In genomic region chr1:69746575-69747290, GRCm38 (mm10) we compare ENCODE assay signal across 28 mouse cellular contexts. TPM values are rescaled to one million over a fixed set of nuclear protein-coding genes. Genes with fewer than 3 reads are reported as not detected.
DNase-seq lines count a peak whose midpoint lies in the region; ATAC-seq lines count a peak whose summit lies in the region.
"Had no signal": no experiment of that assay in that cellular context is flagged by ENCODE, and none has a peak within 500 bp of the region (broad histone marks: within the 10 kb centered on the region; RNA-seq: fewer than 3 reads in every experiment).

No protein-coding gene starts in this region.

- peak overlapping the region; percentile 24; the same call in 1 of the 2 replicates for H3K4me2 ChIP-seq in liver, embryonic 16.5 days (ENCODE audit: low read depth, low read length)
- H3K4me2 ChIP-seq: forebrain, embryonic 12.5 days; heart, embryonic 11.5 days; kidney, embryonic 15.5 days; limb, embryonic 13.5 days; lung, embryonic 15.5 days; neural tube, embryonic 13.5 days had no signal

- no peak overlapping the region for H3K4me3 ChIP-seq in liver, embryonic 16.5 days (ENCODE audit: low read depth, low read length)
- H3K4me3 ChIP-seq: forebrain, embryonic 12.5 days; hindbrain, embryonic 10.5 days; kidney, embryonic 15.5 days; limb, embryonic 13.5 days; lung, embryonic 15.5 days; midbrain, embryonic 10.5 days; myocyte; neural tube, embryonic 13.5 days had no signal

- peak; percentile 74 for DNase-seq in MEL-GATA-1-ER (ENCODE audit: extremely low read depth, low read depth)
- DNase-seq in kidney, adult 18-20 months, result no peak
- no peak for DNase-seq in kidney, postnatal 10 days
- no peak for DNase-seq in frontal cortex, postnatal 10 days (ENCODE audit: low spot score in 2 of 2)
- DNase-seq: cerebellum, adult 9-11 months; gastrocnemius, postnatal 10 days; heart, postnatal 10 days; kidney, postnatal 4 days; layer of hippocampus, adult 9-11 months; lung, postnatal 4 days; right cerebral cortex, adult 18-20 months; right cerebral cortex, postnatal 4 days; thymus, postnatal 25 days had no signal

- H3K27ac ChIP-seq in liver, embryonic 16.5 days (ENCODE audit: low read length), result no peak overlapping the region
- H3K27ac ChIP-seq: forebrain, embryonic 12.5 days; hindbrain, embryonic 10.5 days; hindbrain, postnatal 0 days; kidney, embryonic 15.5 days; limb, embryonic 13.5 days; lung, embryonic 15.5 days; midbrain, embryonic 10.5 days; neural tube, embryonic 13.5 days had no signal

- H3K9me3 ChIP-seq in liver, embryonic 16.5 days (replicated peaks; ENCODE audit: control insufficient read depth, low read length), result no peaks in the 10 kb centered on the region
- H3K9me3 ChIP-seq: forebrain, embryonic 12.5 days; hindbrain, embryonic 10.5 days; kidney, embryonic 15.5 days; limb, embryonic 13.5 days; lung, embryonic 15.5 days; midbrain, embryonic 10.5 days; neural tube, embryonic 13.5 days had no signal

- H3K4me1 ChIP-seq in liver, embryonic 16.5 days (ENCODE audit: control insufficient read depth, low read depth, low read length), result peaks cover 10% of the 10 kb centered on the region
- H3K4me1 ChIP-seq: forebrain, embryonic 12.5 days; hindbrain, embryonic 10.5 days; kidney, embryonic 15.5 days; limb, embryonic 13.5 days; lung, embryonic 15.5 days; midbrain, embryonic 10.5 days; neural tube, embryonic 13.5 days had no signal

- peak; percentile 33 for ATAC-seq in CD4-positive, CD25-positive, alpha-beta regulatory T cell, adult 4 months
- ATAC-seq in erythroid progenitor cell, adult 5-6 weeks (replicated peaks; ENCODE audit: low FRiP score, poor library complexity, severe bottlenecking), result peak; percentile 46; the same call in 1 of the 2 replicates
- peak; percentile 78 for ATAC-seq in liver, embryonic 16.5 days (ENCODE audit: low read depth)
- ATAC-seq: hindbrain, postnatal 0 days; intestine, postnatal 0 days; midbrain, embryonic 16.5 days had no signal

- H3K27me3 ChIP-seq in liver, embryonic 16.5 days (ENCODE audit: control insufficient read depth, insufficient read depth, low read depth, low read length), result no peaks in the 10 kb centered on the region
- H3K27me3 ChIP-seq: forebrain, embryonic 12.5 days; kidney, embryonic 15.5 days; limb, embryonic 13.5 days; lung, embryonic 15.5 days; neural tube, embryonic 13.5 days had no signal

- no peaks in the 10 kb centered on the region for H3K36me3 ChIP-seq in liver, embryonic 16.5 days (ENCODE audit: control insufficient read depth, insufficient read depth)
- H3K36me3 ChIP-seq: forebrain, embryonic 12.5 days; hindbrain, embryonic 10.5 days; kidney, embryonic 15.5 days; limb, embryonic 13.5 days; lung, embryonic 15.5 days; midbrain, embryonic 10.5 days; neural tube, embryonic 13.5 days had no signal

- H3K9ac ChIP-seq in liver, embryonic 16.5 days (ENCODE audit: low read depth, low read length), result no peak overlapping the region
- H3K9ac ChIP-seq: forebrain, embryonic 12.5 days; kidney, embryonic 15.5 days; limb, embryonic 13.5 days; lung, embryonic 15.5 days; neural tube, embryonic 13.5 days had no signal

- 30% methylated on average over 5 of the region's 5 CpGs for WGBS in liver, embryonic 16.5 days (ENCODE audit: insufficient replicate concordance)

RNA-seq across cellular contexts. Expression of gene Ikzf2, which starts 59.7 kb away (rescaled TPM):
- 100 to 1,000 TPM; 591 to 626 TPM for polyA plus RNA-seq in CD4-positive, CD25-positive, alpha-beta regulatory T cell, adult 4 months (2017; shearing (Covaris generic))
- 0.36 and 5.9 TPM in 2 replicates for total RNA-seq in erythroid progenitor cell, adult 5-6 weeks (2015; ENCODE audit: low replicate concordance)
- 3.7 and 5.9 TPM in 2 replicates for total RNA-seq in erythroid progenitor cell, adult 5-6 weeks (2017; ENCODE audit: low replicate concordance)
- 0.39 and 0.41 TPM in 2 replicates for polyA plus RNA-seq in liver, embryonic 16.5 days (2015; fragmentation: Nextera tagmentation; extraction: Ambion mirVana)

Comparison
In these comparisons a context has a peak if more than half of its experiments do, and no peak if none do; other contexts are left out.
1. RNA of gene Ikzf2, which starts 59.7 kb away (polyA plus RNA-seq): 591 to 626 TPM in CD4-positive, CD25-positive, alpha-beta regulatory T cell, adult 4 months; 0.39 to 0.41 TPM in liver, embryonic 16.5 days; every median in the first group is over 100 times any median in the second.
2. Peak in every context shown above with its lines, with median percentiles within 50 percentile points of each other: ATAC-seq.